Mouse (Mus musculus) E14TG2a.4 (cell line): ENCODE results near the gene Xrra1.
"Not testable (repeated sequence)": the region's sequence is repeated elsewhere in the genome, so short reads cannot be mapped to it uniquely, and the experiment has no call there.

Experiments
- H3K27me3 ChIP-seq: 2 replicates; pipeline ENCODE4 v1.6.1; 2014; ENCODE audit warnings: low read length, control low read depth; ENCODE audit not compliant: insufficient read depth
- H3K36me3 ChIP-seq: 2 replicates; pipeline ENCODE4 v1.6.1; 2014; ENCODE audit warnings: low read length, control low read depth; ENCODE audit not compliant: insufficient read depth
- H3K4me1 ChIP-seq: replicated peaks from 2 replicates; pipeline ENCODE4 v1.6.1; 2014; ENCODE audit warnings: low read depth, low read length, control low read depth
- H3K4me3 ChIP-seq: replicated peaks from 2 replicates; pipeline ENCODE4 v1.5.1; 2014; ENCODE audit warnings: mild to moderate bottlenecking, low read length
- H3K9me3 ChIP-seq: 2 replicates; pipeline ENCODE4 v1.6.1; 2014; ENCODE audit warnings: low read length, control low read depth
- CTCF ChIP-seq: conservative IDR thresholded peaks from 2 replicates; pipeline ENCODE4 v1.5.1; 2014; ENCODE audit warnings: low read length
- NANOG ChIP-seq: IDR thresholded peaks from 2 replicates; pipeline ENCODE4 v1.6.1; 2014; ENCODE audit warnings: borderline replicate concordance, low read length, mixed read lengths
- POU5F1 ChIP-seq: IDR thresholded peaks from 2 replicates; pipeline ENCODE4 v1.6.1; 2014; ENCODE audit warnings: low read length, borderline replicate concordance

Xrra1 gene

DNA sequence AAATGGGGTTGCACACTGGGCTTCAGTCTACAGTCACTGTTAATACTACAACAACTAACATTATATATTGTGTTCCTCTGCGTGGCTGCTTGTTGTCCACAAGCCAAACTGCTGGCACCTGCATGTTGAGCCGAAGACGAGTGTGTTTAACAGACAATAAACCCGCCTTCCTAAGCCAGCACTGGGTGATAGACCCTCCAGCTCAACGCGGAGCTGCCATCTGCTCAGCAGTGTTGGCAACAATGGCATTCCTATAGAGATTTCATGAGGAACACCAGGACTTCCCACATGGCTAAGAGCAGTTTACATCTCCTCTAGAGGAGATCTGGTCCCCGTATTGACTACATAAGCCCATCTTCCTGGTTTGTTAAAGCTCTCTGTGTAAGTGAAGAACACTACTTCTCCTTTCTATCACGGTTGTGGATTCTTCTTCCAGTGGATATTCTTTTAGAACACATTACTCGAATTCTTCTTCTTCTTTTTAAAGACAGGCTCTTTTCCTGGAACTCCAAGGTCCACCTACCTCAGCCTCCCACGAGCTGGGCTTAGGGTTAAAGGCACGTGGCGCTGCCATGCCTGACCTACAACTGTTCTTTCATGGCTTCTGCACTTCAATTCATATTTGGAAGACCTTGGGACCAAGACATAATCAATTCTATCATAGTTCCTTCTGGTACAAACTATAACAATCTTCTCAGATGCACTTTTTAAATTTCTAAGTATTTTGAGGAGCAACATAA lies 98.5 kb downstream of the Xrra1 start:
- Histone ChIP-seq H3K27me3 (no peaks in the 10 kb centered on the region), H3K9me3 (no peaks in the 10 kb centered on the region), H3K4me3 (no peak overlapping the region), H3K4me1 (peaks cover 6% of the 10 kb centered on the region), H3K36me3 (peaks cover 21% of the 10 kb centered on the region)
- TF ChIP-seq CTCF: no peak
- TF ChIP-seq NANOG: no peak
- no peak for TF ChIP-seq POU5F1

DNA sequence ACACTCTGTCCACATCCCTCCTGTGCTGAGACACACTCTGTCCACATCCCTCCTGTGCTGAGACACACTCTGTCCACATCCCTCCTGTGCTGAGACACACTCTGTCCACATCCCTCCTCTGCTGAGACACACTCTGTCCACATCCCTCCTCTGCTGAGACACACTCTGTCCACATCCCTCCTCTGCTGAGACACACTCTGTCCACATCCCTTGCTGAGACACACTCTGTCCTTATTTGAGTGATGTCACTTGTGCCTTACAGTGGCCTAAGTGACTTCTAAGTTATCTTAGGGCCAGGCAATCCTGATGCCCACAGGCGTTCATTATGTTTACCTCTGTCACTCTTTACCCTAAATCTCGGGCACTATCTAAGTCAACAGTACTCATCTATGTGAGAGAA lies 101.7 kb downstream of the Xrra1 start:
- not testable (repeated sequence) for H3K9me3 ChIP-seq, H3K4me3 ChIP-seq, H3K27me3 ChIP-seq
- peaks cover 23% of the 10 kb centered on the region for H3K4me1 ChIP-seq
- H3K36me3 ChIP-seq: peaks cover 10% of the 10 kb centered on the region

DNA sequence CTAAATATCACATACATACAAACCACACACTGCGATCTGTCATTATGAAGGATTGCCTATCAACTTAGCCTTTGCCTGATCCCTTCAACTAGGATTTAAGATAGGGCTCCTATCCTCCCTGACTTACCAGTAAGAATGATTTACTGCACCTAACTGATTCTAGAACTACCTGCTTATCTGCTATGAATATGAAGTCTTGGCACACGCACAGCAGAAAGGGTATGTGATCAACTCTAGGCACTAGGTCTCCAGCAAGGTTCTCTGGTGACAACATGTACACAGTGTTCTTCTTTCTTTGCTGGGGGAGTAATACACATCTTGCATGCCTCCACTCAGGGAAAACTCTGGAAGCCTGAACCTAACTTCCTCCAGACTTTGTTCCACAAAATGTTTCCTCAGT lies 102.6 kb downstream of the Xrra1 start:
- Histone ChIP-seq H3K36me3 (peaks cover 10% of the 10 kb centered on the region), H3K9me3 (no peaks in the 10 kb centered on the region), H3K27me3 (no peaks in the 10 kb centered on the region), H3K4me3 (no peak overlapping the region), H3K4me1 (peaks cover 32% of the 10 kb centered on the region)
- no peak for TF ChIP-seq POU5F1
- TF ChIP-seq CTCF: no peak
- no peak for TF ChIP-seq NANOG

DNA sequence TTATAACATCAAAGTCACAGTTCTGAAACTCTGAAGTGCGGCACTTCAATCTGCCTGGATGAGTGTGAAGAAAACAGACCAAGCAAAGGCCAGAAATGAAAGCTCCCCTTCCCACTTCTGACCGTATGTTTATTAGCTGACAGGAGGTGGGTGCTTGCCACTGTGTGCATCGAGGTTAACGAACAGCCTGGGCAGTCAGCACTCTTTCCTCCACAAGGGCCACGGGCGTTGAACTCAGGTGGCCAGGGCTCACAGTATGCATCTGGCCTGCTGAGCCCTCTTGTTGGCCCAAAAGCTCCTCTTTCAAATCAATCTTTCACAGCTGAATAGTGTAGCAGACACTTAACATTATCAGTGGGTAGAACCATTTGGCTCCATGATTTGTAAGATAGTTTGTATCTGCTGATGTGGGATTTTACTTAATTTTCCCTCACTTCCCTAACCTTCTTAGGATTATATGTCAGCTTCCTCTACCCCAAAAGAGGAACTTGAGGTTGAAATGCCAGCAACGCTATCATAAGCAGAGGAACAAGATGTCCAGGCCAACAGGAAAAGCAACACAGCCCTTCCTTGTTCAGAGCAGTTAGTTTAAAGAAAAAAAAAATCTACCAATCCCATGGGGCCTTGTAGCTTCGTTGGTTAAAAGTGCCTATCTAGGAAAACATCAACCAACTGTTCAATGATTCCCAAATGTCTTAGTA lies 103.8 kb downstream of the Xrra1 start:
- Histone ChIP-seq H3K36me3 (peaks cover 7% of the 10 kb centered on the region), H3K4me1 (peaks cover 44% of the 10 kb centered on the region), H3K4me3 (no peak overlapping the region), H3K9me3 (no peaks in the 10 kb centered on the region), H3K27me3 (no peaks in the 10 kb centered on the region)
- TF ChIP-seq CTCF: no peak
- TF ChIP-seq POU5F1: no peak
- TF ChIP-seq NANOG: no peak

DNA sequence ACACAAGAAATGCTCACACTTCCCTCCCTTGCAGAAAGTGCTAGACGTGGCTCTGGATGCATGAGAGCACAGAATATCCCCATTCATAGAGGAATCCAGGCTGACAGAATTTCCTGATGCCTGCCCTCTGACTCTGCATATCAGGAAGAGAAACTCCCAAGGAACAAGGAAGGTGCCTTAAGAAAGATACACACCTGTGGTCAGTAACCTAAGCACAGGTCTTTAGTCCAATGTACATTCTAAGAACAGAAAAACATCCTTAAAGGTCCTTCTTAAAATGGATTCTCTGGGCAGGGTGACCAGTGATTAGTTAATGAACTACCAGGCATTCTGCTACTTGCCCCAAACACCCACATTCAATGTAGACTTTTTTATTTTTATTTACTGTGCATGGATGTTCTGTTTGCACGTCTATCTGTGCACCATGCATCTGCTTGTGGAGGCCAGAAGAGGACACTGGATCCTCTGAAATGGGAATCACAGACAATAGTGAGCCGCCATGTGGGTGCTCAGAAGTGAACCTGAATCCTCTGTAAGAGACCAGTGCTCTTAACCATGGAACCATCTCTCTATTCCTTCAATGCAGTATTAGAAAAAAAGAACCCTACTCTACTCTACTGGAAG lies 104.4 kb downstream of the Xrra1 start:
- peaks cover 7% of the 10 kb centered on the region for H3K36me3 ChIP-seq
- H3K27me3 ChIP-seq: no peaks in the 10 kb centered on the region
- peaks cover 46% of the 10 kb centered on the region for H3K4me1 ChIP-seq
- TF ChIP-seq CTCF: no peak
- no peak for TF ChIP-seq POU5F1
- no peaks in the 10 kb centered on the region for H3K9me3 ChIP-seq
- no peak overlapping the region for H3K4me3 ChIP-seq

DNA sequence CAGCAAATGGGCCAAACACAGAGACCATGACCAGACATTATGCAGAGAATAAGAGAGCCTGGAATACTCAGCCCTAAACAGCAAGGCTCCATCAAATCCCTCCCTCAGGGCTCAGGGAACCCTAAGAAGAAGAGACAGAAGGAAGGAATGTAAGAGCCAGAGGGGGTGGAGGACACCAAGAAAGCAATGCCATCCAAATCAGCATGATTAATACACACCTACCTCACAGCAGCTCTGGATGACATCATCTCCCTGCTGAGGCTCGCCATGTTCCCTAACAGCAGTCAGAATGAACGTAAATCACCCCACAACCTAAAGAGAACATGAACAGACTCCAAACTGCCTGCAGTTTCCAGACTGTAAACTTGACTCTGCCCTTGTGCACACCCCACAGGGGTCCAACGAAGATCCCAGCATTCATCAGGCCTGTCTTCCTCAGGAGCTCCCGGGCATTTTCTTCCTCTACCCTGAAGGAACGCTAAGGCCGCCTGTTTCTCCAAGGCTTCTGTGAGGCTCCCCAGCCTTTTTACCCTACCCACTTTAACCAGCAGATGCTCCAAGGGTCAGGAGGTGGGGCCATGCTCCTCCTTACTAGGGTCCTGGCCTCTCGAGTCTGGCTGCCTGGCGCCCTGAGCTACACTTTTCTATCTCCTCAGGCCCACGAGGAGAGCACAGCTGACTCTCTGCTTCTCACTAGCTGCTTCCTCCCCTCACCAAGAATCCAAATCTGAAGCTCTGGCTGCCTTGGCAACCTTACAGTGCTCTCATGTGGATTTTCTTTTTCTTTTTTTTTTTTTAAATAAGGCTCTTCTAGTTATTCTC lies 106.3 kb downstream of the Xrra1 start:
- no peak for TF ChIP-seq POU5F1
- TF ChIP-seq NANOG: no peak
- TF ChIP-seq CTCF: no peak
- H3K36me3 ChIP-seq: peaks cover 7% of the 10 kb centered on the region
- H3K27me3 ChIP-seq: no peaks in the 10 kb centered on the region
- peak overlapping the region; percentile 24; the same call in 1 of the 2 replicates for H3K4me3 ChIP-seq
- H3K4me1 ChIP-seq: peaks cover 58% of the 10 kb centered on the region
- H3K9me3 ChIP-seq: no peaks in the 10 kb centered on the region

DNA sequence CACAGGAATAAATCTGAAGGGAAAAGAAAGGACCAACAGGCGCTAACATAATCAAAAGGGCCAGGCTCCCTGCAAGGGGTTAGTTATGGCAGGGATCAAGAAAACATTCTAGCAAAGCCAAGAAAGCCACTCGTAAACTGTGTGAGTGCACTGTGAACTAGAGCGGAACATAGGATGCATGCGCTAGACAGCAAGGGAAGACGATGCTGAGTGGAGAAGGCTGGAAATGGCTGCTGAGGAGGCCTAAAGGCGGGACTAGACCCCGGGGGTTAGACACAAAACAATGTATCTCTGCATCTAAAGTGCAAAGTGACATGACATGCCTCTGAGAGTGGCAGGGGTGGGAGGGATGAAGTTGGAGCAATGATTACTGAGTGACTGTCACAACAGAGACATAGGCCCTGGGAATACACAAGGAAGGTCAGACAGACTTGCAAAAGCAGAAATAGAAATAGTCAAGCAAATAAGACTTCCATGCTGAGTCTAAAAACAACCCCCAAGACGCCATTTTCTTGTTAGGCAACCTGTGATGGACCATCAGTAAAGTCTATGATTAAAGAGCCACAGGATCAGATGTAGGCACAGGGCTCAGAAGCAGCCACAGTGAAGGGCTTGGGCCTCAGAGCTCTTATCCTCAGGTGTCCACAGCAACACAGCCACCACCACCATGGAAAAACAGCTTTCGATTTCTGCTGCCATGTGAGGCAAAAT lies 107.2 kb downstream of the Xrra1 start:
- TF ChIP-seq CTCF (no peak), POU5F1 (no peak), NANOG (no peak)
- peaks cover 7% of the 10 kb centered on the region for H3K36me3 ChIP-seq
- no peaks in the 10 kb centered on the region for H3K9me3 ChIP-seq
- 0 out of 2 replicates have a peak overlapping the region, but pooled peaks have one; percentile 24 for H3K4me3 ChIP-seq
- H3K27me3 ChIP-seq: no peaks in the 10 kb centered on the region
- peaks cover 58% of the 10 kb centered on the region for H3K4me1 ChIP-seq
